Mouse (Mus musculus): ENCODE data around the gene Hic2.

Gene Hic2

DNA sequence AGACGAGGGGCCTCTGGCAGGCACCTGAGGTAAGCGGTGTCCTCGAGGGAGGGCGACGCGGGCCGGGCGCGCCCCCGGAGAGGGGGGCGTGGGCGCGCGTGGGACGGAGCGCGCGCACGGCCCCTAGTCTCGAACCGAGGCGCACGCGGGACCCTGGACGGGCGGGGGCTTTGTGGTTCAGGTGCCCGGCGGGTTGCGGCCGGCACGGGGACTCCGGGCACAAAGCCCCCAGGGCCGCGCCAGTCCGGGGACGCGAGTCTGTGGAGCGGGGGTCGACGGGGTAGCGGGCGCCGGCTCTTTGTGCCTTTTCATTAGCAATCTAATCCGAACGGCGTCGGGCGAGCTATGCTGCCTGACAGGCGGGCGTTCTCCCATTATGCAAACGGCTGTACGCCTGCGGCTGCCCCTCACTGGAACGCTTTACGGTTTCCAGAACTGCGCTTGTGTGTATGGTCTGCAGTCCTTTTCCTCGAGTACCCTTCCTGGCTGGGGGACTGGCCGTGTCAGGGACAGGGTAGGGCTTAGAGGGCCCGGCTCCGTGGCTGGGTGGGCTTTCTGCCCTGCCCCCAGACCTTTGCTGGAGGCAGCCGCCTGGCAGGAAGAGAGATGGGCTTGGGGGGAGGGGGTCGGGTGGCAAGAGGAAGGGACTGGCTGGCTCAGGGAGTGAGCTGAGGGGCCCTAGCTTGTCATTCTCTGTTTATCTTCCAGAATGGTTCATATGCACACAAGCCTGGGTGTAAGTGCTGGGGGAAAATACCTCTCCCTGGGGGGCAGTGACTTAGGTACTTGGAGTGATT lies 528 bp downstream of the Hic2 start:
- peak; percentile 54 for DNase-seq (ENCODE audit: extremely low read depth, insufficient read length, low spot score)

DNA sequence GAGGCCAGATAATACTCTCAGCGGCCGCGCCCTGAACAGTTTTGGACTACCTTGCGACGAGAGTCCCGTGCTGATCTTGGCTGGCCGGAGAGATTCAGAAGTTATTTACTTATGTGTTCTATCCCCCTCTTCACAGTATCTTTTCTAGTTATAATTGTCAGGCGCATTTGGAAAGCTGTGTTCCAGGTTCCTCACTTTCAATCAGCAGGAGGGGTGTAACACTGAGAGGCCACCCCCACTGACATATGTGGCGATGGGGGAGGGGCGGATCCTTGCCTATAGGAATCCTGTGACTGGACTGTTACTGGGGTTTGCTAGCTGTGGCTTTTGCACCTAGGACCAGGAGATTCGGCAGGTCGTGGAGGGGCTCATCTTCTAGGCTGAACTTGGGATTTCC lies 1.1 kb downstream of the Hic2 start:
- DNase-seq (ENCODE audit: extremely low read depth, insufficient read length, low spot score), result no peak

GRCm38 (mm10) chr16:17234916-17235665 lies 1.7 kb downstream of the Hic2 start:
- DNase-seq (ENCODE audit: extremely low read depth, insufficient read length, low spot score), result peak; percentile 57

DNA sequence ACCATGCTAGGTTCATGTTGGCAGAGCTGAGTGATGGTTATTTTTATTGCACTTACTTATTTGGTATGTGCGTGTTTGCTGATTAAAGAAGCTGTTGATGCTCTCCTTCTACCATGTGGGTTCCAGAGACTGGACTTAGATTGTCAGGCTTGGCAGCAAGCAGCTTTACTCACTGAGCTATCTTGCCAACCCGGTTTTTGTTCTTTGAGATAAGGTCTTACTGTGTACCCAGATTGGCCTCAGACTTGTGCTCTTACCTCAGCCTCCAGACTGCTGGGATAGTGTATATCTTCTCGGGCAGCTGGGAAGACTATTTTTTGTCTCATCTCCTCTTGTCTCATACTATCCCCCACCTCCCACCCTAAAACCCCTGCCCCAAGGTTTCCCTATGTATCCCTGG lies 4.3 kb downstream of the Hic2 start:
- no peak for DNase-seq (ENCODE audit: extremely low read depth, insufficient read length, low spot score)

GRCm38 (mm10) chr16:17239409-17239808 lies 6.0 kb downstream of the Hic2 start:
- DNase-seq (ENCODE audit: extremely low read depth, insufficient read length, low spot score), result no peak

GRCm38 (mm10) chr16:17243731-17244130 lies 10.4 kb downstream of the Hic2 start:
- DNase-seq (ENCODE audit: extremely low read depth, insufficient read length, low spot score), result no peak

GRCm38 (mm10) chr16:17244996-17245395 lies 11.6 kb downstream of the Hic2 start:
- no peak for DNase-seq (ENCODE audit: extremely low read depth, insufficient read length, low spot score)

GRCm38 (mm10) chr16:17247727-17248126 lies 14.4 kb downstream of the Hic2 start:
- no peak for DNase-seq (ENCODE audit: extremely low read depth, insufficient read length, low spot score)

DNA sequence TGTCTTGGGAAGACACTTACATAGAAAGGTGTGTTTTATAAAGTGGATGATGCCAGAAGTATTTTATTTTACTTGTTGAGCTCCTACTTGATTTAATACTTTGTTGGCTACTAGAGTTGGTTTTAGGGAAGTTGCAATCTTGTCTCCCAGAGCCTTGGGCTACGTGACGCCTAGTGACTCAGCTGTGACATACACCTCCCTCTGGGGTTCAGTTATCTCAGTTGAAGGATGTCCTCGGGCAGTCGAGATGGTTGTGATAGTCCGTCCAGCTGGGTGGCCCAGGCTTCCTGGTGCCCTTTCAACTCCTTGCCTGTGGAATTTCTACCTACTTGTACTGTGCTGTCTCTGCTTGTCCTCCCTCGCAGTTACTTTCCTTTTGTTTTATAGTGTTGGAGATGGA lies 15.8 kb downstream of the Hic2 start:
- no peak for DNase-seq (ENCODE audit: extremely low read depth, insufficient read length, low spot score)

DNA sequence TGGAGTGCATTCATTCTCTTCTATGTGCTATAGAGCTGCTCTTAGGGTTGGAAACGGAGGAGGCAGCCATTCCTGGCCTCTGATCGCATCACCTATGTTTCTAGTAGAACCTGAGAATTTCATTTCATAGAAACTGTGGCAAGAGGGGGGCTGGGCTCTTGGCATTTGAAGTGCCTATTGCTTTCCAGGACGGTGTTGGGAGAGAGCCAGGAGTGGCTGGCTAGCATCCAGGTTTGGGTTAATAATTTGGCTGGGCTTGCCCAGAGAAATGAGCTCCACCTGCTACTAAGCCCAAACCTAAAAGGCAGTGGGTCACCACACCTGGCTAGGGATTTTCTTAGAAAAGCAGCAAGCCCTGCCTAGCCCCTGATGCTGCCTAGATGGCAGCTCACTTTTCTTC lies 18.2 kb downstream of the Hic2 start:
- DNase-seq (ENCODE audit: extremely low read depth, insufficient read length, low spot score), result no peak

DNA sequence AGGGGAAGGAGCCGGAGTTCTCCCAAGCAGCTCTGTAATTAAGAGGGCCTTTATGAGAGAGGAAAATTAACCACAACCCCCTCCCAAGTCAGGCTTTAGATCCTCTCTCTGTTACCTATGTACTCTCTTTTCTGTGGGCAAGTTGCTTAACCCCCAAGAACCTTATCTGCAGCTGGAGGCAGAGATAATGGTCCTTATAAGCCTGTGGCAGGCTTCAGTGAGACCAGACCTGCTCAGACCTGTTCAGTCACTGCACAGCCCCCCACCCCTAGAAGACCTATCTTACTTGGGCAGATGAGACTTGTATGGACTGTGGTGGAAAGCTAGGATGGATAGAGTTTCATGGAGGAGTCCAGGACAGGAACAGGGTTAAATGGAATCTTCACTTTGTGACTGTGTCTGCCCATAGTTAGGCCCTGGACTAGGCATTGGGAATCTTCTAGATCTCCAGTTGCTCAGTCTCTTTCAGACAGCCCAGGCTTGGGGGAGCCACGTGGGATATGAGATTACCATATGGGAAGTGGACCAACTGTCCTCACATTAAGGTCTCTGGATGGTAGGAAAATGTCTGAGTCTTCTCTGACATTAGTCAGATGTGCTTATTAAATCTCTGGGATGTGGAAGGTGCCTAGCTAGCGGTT lies 18.8 kb downstream of the Hic2 start:
- no peak for DNase-seq (ENCODE audit: extremely low read depth, insufficient read length, low spot score)

GRCm38 (mm10) chr16:17252841-17253240 lies 19.5 kb downstream of the Hic2 start:
- DNase-seq (ENCODE audit: extremely low read depth, insufficient read length, low spot score), result no peak

- DNase-seq (ENCODE audit: extremely low read depth, insufficient read length, low spot score), result no peak
These were observed 20.7 kb downstream of the Hic2 start for GRCm38 (mm10) chr16:17254005-17254597.

DNA sequence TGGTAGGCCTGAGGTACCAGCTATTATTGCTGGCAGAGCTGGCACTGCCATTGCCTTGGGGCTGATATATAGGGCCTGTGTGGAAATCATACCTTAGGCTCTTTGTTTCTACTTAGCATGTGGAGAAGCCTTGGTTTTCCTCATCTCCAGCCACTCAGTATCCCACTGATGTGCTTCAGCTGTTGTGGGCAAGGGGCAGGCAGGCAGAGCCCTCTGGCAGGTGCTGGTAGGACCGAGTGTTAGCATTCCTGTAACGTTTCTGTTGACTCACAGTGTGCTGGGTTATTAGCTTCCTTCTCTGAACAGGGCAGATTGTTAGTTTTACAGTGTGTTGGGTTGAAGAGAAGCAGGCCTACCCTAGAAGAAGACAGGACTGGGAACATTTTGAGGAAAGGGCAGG lies 21.9 kb downstream of the Hic2 start:
- DNase-seq (ENCODE audit: extremely low read depth, insufficient read length, low spot score), result no peak

GRCm38 (mm10) chr16:17257359-17257821 lies 24.0 kb downstream of the Hic2 start:
- no peak for DNase-seq (ENCODE audit: extremely low read depth, insufficient read length, low spot score)

GRCm38 (mm10) chr16:17258917-17259316 lies 25.5 kb downstream of the Hic2 start:
- DNase-seq (ENCODE audit: extremely low read depth, insufficient read length, low spot score), result no peak

DNA sequence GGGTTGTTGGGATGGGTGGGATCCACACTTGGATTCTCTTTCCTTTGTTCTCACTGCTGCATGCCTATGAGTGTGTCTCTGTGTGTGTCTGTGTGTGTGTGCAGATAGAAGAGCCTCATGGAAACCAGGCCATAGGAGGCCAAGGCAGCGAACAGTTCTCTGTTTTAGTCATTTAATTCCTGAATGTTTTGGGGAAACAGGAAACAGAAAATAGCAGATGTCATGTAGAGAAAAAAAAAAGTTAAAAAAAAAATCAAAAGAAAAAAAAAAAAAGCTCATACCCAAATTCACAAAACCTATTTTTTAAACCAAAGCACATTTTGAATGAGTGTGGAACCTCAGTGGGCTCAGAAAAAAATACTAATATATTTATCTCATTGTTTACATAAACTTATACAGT lies 28.0 kb downstream of the Hic2 start:
- no peak for DNase-seq (ENCODE audit: extremely low read depth, insufficient read length, low spot score)

DNA sequence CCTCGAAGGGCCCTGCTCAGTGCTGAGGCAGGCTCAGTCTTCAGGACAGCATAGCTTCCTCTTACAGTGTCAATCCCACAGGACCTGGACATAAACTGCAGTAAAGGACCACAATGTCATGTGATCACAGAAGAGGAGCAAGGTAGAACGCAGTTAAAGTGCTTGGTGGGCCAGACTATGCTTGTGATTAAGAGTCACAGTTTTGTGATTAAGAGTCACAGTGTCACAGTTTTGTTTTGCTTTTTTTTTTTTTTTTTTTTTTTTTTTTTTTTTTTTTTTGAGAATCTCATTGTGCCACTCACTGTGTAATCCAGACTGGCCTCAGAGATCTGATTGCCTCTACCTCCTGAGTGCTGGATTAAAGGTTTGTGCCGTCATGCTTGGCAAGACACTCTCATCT lies 32.7 kb downstream of the Hic2 start:
- no peak for DNase-seq (ENCODE audit: extremely low read depth, insufficient read length, low spot score)

DNA sequence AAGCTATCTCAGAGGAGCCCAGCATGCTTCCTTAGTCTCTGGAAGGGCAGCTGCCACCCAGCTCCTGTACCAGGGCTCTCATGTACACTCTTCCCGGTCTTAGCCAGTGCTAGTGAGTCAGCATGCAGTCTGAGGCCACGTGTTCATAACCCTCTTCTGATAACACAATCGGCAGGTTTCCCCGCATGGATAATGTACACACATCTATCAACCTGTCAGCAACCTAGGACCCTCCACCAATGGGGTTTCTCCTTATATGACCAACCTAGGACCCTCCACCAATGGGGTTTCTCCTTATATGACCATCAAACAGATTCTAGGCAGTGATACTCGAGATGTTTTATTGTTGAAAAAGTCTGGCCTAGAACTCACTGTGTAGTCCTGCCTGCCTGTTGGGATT lies 34.6 kb downstream of the Hic2 start:
- no peak for DNase-seq (ENCODE audit: extremely low read depth, insufficient read length, low spot score)

DNA sequence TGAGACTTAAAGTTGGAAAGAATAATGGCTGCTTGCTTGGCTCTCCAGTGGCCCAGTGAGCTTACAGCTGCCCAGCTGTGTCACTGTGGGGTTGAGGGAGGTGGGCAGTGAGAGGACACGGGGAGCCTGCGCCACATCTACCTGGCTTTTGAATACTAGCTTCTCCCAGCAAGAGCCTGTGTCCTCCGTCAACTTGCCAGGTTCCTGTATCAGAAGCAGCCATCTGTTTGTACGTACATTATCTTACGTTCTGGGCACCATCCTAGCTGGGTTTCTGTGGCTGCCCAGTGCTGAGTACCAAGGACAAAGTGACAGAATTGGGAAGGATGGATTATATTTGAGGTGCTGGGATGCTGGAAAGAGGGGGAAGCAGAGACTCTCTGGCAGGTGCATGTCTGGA lies 36.5 kb downstream of the Hic2 start:
- no peak for DNase-seq (ENCODE audit: extremely low read depth, insufficient read length, low spot score)

GRCm38 (mm10) chr16:17271124-17271523 lies 37.8 kb downstream of the Hic2 start:
- no peak for DNase-seq (ENCODE audit: extremely low read depth, insufficient read length, low spot score)
